Mouse (Mus musculus) liver, embryonic 12.5 days (tissue): ENCODE measurements at regions not wholly inside any gene's neighbourhood (a gene's known extent, or its start where the extent isn't known, plus 50 kb on each side); places are given as distances from the start of the nearest gene placed in this dataset.
A peak's percentile ranks its signal among the peaks of the same experiment; 100 is the strongest.

Experiments
- ATAC-seq: fragments of 200-750 bp; cut with Nextera tagmentation; 2 replicates; pipeline ENCODE4 v1.8.0; 2017; ENCODE audit warnings: moderate number of reproducible peaks, mild to moderate bottlenecking, moderate library complexity
- H3K27ac ChIP-seq: fragments of 300-500 bp; sonication (generic); 2 replicates; pipeline ENCODE4 v1.5.1; 2016; ENCODE audit warnings: mild to moderate bottlenecking
- H3K27me3 ChIP-seq: fragments of 300-500 bp; sonication (generic); replicated peaks from 2 replicates; pipeline ENCODE4 v1.6.1; 2016; ENCODE audit warnings: mild to moderate bottlenecking, moderate library complexity
- H3K36me3 ChIP-seq: fragments of 300-500 bp; sonication (generic); 2 replicates; pipeline ENCODE4 v1.6.1; 2016; ENCODE audit warnings: mild to moderate bottlenecking, moderate library complexity
- H3K4me1 ChIP-seq: fragments of 300-500 bp; sonication (generic); 2 replicates; pipeline ENCODE4 v1.6.1; 2016
- H3K4me2 ChIP-seq: fragments of 300-500 bp; sonication (generic); 2 replicates; pipeline ENCODE4 v1.6.1; 2016; ENCODE audit warnings: mild to moderate bottlenecking, moderate library complexity
- H3K4me3 ChIP-seq: fragments of 300-500 bp; sonication (generic); 2 replicates; pipeline ENCODE4 v1.5.1; 2016; ENCODE audit warnings: mild to moderate bottlenecking, moderate library complexity
- H3K9ac ChIP-seq: fragments of 300-500 bp; sonication (generic); 2 replicates; pipeline ENCODE4 v1.6.1; 2016; ENCODE audit warnings: mild to moderate bottlenecking, moderate library complexity
- H3K9me3 ChIP-seq: fragments of 300-500 bp; sonication (generic); replicated peaks from 2 replicates; pipeline ENCODE4 v1.6.1; 2016; ENCODE audit warnings: mild to moderate bottlenecking, moderate library complexity
- WGBS: fragments of 180-500 bp; shearing (Covaris S2); methylation state at CpG from one replicate; pipeline ENCODE4 v1.1.7; 2016; ENCODE audit not compliant: insufficient replicate concordance; 5-methylcytosine and 5-hydroxymethylcytosine counted together

DNA sequence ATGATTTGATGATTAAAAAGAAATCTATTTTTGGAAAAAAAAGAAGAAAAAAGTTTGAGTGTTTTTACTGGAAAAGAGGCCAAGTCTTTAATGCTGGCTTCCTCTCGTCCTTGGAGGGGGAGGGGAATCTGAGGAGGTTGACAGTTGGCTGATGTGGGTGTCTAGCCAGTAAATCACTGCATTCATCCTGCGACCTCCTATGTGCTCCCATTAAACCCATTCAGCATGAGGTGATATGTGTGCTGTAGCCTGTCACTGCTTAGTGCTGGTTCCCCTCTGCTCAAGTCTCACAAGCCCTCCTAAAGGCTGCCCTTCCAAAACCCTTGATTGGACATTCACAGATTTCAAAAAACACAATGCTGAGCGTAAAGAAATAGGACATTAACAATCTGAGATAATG lies 68.7 kb downstream of the Atoh1 start:
- no peak overlapping the region for H3K4me3 ChIP-seq
- 44% methylated on average over 3 of the region's 3 CpGs for WGBS
- ATAC-seq: no peak
- no peak overlapping the region for H3K4me2 ChIP-seq
- peaks cover 10% of the 10 kb centered on the region; the same call in 1 of the 2 replicates for H3K27me3 ChIP-seq
- H3K9me3 ChIP-seq: no peaks in the 10 kb centered on the region
- no peak overlapping the region for H3K9ac ChIP-seq
- H3K36me3 ChIP-seq: no peaks in the 10 kb centered on the region
- H3K4me1 ChIP-seq: no peaks in the 10 kb centered on the region
- H3K27ac ChIP-seq: no peak overlapping the region

DNA sequence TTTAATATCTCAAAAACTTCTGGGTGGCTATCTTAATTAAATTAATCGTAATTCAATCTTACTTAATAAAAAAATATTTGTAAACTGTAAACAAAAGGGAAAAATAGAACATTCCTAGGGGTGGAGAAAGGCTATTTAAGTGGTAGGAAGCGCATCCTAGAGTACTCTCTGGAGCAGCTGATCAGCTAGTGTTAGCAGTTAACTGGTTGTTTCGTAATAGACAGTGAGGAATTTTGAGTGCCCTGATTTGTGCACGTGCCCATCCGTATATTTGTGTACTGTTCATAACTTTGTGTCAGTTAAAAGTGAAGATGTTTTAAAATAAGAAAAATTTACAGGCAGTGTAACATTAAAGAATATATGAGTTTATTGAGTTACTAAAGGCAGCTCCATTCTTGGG lies 69.9 kb downstream of the Atoh1 start:
- H3K4me3 ChIP-seq: no peak overlapping the region
- 55% methylated on average over 5 of the region's 5 CpGs for WGBS
- H3K27ac ChIP-seq: no peak overlapping the region
- H3K9me3 ChIP-seq: no peaks in the 10 kb centered on the region
- H3K9ac ChIP-seq: no peak overlapping the region
- H3K27me3 ChIP-seq: peaks cover 10% of the 10 kb centered on the region; the same call in 1 of the 2 replicates
- H3K4me2 ChIP-seq: no peak overlapping the region
- no peaks in the 10 kb centered on the region for H3K36me3 ChIP-seq
- no peak for ATAC-seq
- no peaks in the 10 kb centered on the region for H3K4me1 ChIP-seq

DNA sequence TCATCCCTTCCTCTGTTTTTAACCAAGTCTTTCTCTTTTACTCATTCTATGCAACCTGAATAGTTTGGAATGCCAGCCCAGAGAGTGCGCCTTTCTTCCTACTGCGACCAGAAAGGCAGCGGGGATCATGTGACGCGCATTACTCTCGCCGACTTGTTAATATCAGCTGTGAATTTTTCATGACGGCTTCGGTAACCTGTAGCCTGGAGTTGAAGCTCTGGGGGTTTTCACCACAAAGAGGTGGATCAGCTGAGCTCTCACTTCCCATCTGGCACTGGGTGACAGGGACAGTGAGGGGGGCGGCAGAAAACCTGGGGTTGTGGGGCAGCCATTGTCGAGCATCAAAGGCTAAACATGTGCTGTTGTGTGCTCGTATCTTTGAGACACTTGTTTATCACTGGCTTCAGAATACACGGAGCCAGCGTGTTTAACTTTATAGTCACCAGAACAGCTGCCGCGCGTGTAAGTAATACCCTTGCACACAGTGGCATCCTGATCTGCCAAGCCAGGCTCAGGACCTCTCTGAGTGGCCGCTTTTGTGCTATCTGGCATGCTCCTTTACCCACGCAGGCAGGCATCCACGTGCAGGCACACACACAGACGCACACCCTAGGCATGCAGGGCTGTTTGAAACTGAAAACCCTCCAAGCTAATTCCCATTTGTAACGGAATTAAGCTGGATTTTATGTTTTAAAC lies 70.5 kb downstream of the Atoh1 start:
- WGBS: 20% methylated on average over 22 of the region's 22 CpGs
- Histone ChIP-seq H3K27ac (no peak overlapping the region), H3K36me3 (no peaks in the 10 kb centered on the region), H3K4me1 (no peaks in the 10 kb centered on the region), H3K9me3 (no peaks in the 10 kb centered on the region), H3K9ac (no peak overlapping the region), H3K4me2 (peak overlapping the region; percentile 24), H3K27me3 (peaks cover 10% of the 10 kb centered on the region; the same call in 1 of the 2 replicates), H3K4me3 (no peak overlapping the region)
- ATAC-seq: no peak

DNA sequence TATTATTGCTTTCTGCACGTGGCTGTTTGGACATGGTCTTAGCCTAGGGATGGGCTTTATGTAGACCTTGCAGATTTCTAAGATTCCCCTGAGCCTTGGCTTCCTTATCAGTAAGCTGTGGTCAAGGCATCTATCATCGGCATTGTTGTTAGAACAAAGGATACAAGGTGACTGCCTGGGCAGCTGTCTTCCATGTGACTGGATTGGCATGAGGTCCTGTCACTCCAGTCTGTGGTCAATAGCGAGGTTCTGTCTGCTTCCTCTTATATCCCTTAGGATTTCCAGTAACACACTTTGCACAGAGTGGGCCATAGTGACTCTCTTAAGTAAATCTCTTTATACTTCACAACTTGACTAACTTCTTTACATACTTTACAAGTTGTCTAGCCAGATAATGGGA lies 72.0 kb downstream of the Atoh1 start:
- no peak overlapping the region for H3K27ac ChIP-seq
- no peaks in the 10 kb centered on the region for H3K9me3 ChIP-seq
- 37% methylated on average over 3 of the region's 3 CpGs for WGBS
- H3K27me3 ChIP-seq: peaks cover 10% of the 10 kb centered on the region; the same call in 1 of the 2 replicates
- H3K9ac ChIP-seq: no peak overlapping the region
- ATAC-seq: no peak
- H3K4me3 ChIP-seq: no peak overlapping the region
- H3K36me3 ChIP-seq: no peaks in the 10 kb centered on the region
- H3K4me2 ChIP-seq: no peak overlapping the region
- H3K4me1 ChIP-seq: no peaks in the 10 kb centered on the region

DNA sequence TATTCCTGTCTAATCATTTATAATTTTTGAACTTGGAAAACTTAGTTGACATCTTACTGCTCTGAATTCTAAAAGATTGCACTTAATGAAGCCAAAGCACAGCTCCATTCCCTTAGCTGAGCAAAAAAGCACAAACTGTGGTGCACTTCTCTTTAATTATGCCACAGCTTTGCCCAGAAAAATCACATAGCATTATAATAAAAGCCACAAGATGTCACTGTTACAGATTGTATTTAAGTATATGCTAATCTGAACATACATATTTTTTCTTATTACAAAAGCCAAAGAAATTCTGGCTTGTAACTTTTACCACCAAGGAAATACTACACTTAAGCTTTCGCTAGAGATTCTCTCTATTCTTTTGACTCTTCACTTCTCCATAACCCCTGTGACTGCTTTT lies 86.2 kb downstream of the Atoh1 start:
- 88% methylated on average over 1 of the region's 1 CpGs for WGBS
- no peak for ATAC-seq
- no peaks in the 10 kb centered on the region for H3K9me3 ChIP-seq
- H3K27ac ChIP-seq: no peak overlapping the region
- no peaks in the 10 kb centered on the region for H3K4me1 ChIP-seq
- no peak overlapping the region for H3K9ac ChIP-seq
- no peak overlapping the region for H3K4me2 ChIP-seq
- H3K36me3 ChIP-seq: no peaks in the 10 kb centered on the region
- no peak overlapping the region for H3K4me3 ChIP-seq
- H3K27me3 ChIP-seq: no peaks in the 10 kb centered on the region

DNA sequence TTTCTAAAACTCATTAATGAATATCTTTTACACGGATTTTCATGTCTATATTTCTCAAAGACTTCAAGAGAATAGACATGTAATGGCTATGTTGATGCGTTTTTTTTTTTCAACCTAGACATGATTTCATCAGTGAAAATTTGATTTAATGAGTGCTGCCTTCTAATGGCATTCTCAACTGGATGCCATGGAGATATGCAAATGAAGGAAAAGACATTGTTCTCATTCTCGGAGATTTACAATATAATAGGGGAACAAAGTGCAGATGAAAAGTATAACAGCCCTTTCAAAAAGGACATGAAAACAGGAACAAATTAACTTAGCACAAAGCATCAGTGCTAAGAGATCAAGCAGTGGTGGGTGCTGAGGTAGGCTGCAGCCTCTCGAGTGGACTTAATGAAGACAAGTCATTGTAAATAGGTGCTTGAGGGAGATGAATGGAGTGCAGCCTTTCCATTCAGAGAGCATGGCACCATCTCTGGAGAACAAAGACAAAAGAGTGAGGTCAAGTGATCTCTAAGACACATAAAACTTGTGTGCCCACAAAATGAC lies 120.2 kb downstream of the Atoh1 start:
- ATAC-seq: no peak
- no peaks in the 10 kb centered on the region for H3K9me3 ChIP-seq
- 54% methylated on average over 4 of the region's 4 CpGs for WGBS
- H3K27ac ChIP-seq: no peak overlapping the region
- H3K4me3 ChIP-seq: no peak overlapping the region
- no peaks in the 10 kb centered on the region for H3K4me1 ChIP-seq
- no peak overlapping the region for H3K4me2 ChIP-seq
- no peaks in the 10 kb centered on the region for H3K36me3 ChIP-seq
- H3K9ac ChIP-seq: no peak overlapping the region
- no peaks in the 10 kb centered on the region for H3K27me3 ChIP-seq

DNA sequence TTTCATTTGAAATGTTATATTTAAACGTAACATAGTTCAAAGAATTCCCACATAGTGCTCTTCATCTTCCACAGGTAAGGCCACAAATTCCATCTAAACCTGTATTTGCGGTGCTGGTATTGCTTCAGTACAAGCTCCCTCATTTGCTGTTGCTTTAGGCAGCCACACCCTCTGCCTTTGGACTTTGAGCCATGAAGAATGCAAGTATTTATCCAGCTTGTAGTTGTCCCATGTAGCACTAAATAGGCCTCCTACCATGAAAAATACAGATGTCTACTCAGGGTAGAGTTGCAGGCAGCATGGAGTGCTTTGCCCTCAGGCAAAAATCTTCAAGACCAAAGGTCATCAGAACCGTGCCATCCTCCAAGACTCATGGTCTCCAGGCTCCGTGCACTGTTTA lies 134.0 kb downstream of the Atoh1 start:
- Histone ChIP-seq H3K27me3 (no peaks in the 10 kb centered on the region), H3K27ac (no peak overlapping the region), H3K4me1 (no peaks in the 10 kb centered on the region), H3K36me3 (no peaks in the 10 kb centered on the region), H3K4me2 (no peak overlapping the region), H3K4me3 (no peak overlapping the region), H3K9ac (no peak overlapping the region), H3K9me3 (no peaks in the 10 kb centered on the region)
- ATAC-seq: no peak
- WGBS: 60% methylated on average over 4 of the region's 4 CpGs

DNA sequence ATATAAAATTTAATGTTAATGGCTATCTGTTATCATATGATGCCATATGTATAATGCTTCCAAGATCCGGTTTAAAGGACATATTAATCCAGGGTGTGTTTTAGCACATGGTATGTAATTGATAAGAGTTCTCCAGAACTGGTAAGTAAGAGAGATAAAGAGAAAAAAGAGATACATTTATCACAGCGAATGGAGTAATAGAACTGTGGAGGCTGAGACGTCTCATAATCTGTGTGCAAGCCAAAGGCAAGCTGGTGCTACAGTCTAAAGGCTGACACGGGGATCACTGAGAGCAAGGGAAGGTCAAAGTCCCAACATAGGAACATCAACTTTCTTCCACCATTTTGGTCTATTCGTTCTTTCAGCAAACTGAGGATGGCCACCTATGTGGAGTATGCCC lies 146.0 kb upstream of the Smarcad1 start:
- H3K4me1 ChIP-seq: no peaks in the 10 kb centered on the region
- no peak overlapping the region for H3K4me3 ChIP-seq
- H3K27me3 ChIP-seq: no peaks in the 10 kb centered on the region
- H3K9ac ChIP-seq: no peak overlapping the region
- no peak overlapping the region for H3K4me2 ChIP-seq
- no peak overlapping the region for H3K27ac ChIP-seq
- H3K9me3 ChIP-seq: no peaks in the 10 kb centered on the region
- WGBS: 55% methylated on average over 5 of the region's 5 CpGs
- no peaks in the 10 kb centered on the region for H3K36me3 ChIP-seq
- no peak for ATAC-seq
